Mouse (Mus musculus) testis, adult 2 months (tissue): ENCODE results near the gene Ahr. TPM values are rescaled to one million over a fixed set of nuclear protein-coding genes. Genes with fewer than 3 reads are reported as not detected.

ENCODE experiments used
- H3K27ac ChIP-seq: fragments of 200-500 bp; 2 replicates; pipeline ENCODE4 v1.5.1; 2012; ENCODE audit warnings: low read depth, low read length; ENCODE audit not compliant: control insufficient read depth, insufficient read depth
- H3K27me3 ChIP-seq: fragments of 200-500 bp; 2 replicates; pipeline ENCODE4 v1.6.1; 2012; ENCODE audit warnings: mild to moderate bottlenecking, low read length, moderate library complexity; ENCODE audit not compliant: control insufficient read depth, insufficient read depth
- H3K36me3 ChIP-seq: fragments of 200-500 bp; 2 replicates; pipeline ENCODE4 v1.6.1; 2012; ENCODE audit warnings: mild to moderate bottlenecking, low read length; ENCODE audit not compliant: control insufficient read depth, insufficient read depth
- H3K4me1 ChIP-seq: fragments of 200-500 bp; 2 replicates; pipeline ENCODE4 v1.6.1; 2012; ENCODE audit warnings: low read length; ENCODE audit not compliant: control insufficient read depth, insufficient read depth
- H3K4me3 ChIP-seq: fragments of 200-500 bp; 2 replicates; pipeline ENCODE4 v1.5.1; 2012; ENCODE audit warnings: low read depth, mild to moderate bottlenecking, low read length, moderate library complexity, mixed read lengths; ENCODE audit not compliant: control insufficient read depth
- CTCF ChIP-seq: fragments of 200-500 bp; IDR thresholded peaks from 2 replicates; pipeline ENCODE4 v1.5.1; 2012; ENCODE audit warnings: low read depth, mild to moderate bottlenecking, inconsistent platforms, low read length, moderate library complexity; ENCODE audit not compliant: control insufficient read depth, insufficient read depth, insufficient replicate concordance
- POLR2A ChIP-seq: fragments of 200-500 bp; IDR thresholded peaks from 2 replicates; pipeline ENCODE4 v1.6.1; 2012; ENCODE audit warnings: low read depth, mild to moderate bottlenecking, inconsistent platforms, low read length, moderate library complexity; ENCODE audit not compliant: control insufficient read depth
- polyA plus RNA-seq: library from polyadenylated mRNA; depleted of rRNA; stranded (reverse); fragments of >200 nt; gene quantifications from 2 replicates; pipeline ENCODE4 v1.2.3, GENCODE M21; 2012

Gene Ahr
- polyA plus RNA-seq, 1 experiment: 0.36 TPM

DNA sequence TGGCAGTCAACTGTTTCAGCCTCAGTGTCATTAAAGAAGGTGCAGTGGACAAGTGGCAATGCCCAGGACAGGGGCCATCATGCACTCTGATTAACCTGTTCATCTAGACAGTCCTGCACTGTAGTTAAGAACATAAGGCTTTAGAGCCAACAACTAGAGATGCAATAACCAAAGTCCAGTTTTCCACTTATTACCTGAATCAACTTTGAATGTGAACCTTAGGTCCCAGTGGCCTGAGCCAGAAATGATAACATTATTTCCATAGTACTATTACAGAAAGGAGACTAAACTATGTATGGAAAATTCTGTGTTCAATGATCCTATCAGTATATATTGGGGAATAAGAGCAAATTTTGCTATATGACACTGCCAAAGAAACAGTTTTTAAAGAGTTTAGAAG lies 4.3 kb downstream of the Ahr start:
- no peaks in the 10 kb centered on the region for H3K36me3 ChIP-seq
- peaks cover 4% of the 10 kb centered on the region; the same call in 1 of the 2 replicates for H3K4me1 ChIP-seq
- no peak for TF ChIP-seq POLR2A
- no peak for TF ChIP-seq CTCF
- H3K4me3 ChIP-seq: no peak overlapping the region
- H3K27ac ChIP-seq: no peak overlapping the region
- no peaks in the 10 kb centered on the region for H3K27me3 ChIP-seq

DNA sequence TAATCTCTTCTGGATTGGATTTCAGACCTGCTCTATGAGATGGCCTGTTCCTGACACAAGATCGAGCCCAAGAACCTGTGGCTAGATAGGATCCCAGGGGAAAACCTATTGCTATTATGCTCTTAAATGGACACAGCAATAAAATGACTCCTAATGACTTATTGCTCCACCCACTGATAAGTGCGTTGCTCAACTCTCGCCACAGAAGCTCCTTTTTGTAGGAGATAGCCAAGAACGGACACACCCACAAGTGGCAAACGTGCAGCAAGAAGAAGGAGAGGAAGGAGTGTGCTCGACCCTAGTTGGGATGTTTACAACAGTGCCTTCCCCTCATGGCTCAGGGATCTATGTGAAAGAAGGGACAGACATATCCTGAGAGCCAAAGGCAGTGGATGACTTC lies 7.4 kb downstream of the Ahr start:
- Histone ChIP-seq H3K27ac (no peak overlapping the region), H3K27me3 (no peaks in the 10 kb centered on the region), H3K4me3 (no peak overlapping the region), H3K36me3 (no peaks in the 10 kb centered on the region), H3K4me1 (no peaks in the 10 kb centered on the region)
- TF ChIP-seq CTCF (no peak), POLR2A (no peak)

GRCm38 (mm10) chr12:35522585-35523103 lies 12.2 kb downstream of the Ahr start:
- H3K4me1 ChIP-seq: no peaks in the 10 kb centered on the region
- TF ChIP-seq POLR2A (no peak), CTCF (no peak)
- no peaks in the 10 kb centered on the region for H3K27me3 ChIP-seq
- no peaks in the 10 kb centered on the region for H3K36me3 ChIP-seq
- H3K27ac ChIP-seq: no peak overlapping the region
- H3K4me3 ChIP-seq: no peak overlapping the region

GRCm38 (mm10) chr12:35515621-35516020 lies 19.2 kb downstream of the Ahr start:
- no peaks in the 10 kb centered on the region for H3K4me1 ChIP-seq
- no peaks in the 10 kb centered on the region for H3K27me3 ChIP-seq
- TF ChIP-seq CTCF: no peak
- no peaks in the 10 kb centered on the region for H3K36me3 ChIP-seq
- no peak overlapping the region for H3K4me3 ChIP-seq
- no peak overlapping the region for H3K27ac ChIP-seq

DNA sequence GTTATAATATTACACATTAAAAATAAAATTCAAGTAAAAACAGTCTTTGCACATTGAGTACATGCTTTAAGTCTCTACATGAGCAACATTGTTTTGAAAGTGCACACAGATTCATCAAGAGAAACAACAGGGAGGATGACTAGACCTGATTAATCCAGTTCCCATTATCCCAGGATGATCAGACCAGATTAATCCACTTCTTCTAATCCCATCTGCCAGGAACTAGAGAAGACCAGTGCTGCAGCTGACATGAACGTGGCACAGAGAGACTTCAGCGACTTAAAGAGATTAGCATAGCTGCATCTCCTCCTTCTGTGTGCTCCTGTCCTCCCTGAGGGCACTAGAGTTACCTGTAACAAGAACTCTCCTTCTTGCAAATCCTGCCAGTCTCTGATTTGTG lies 20.2 kb downstream of the Ahr start:
- H3K4me1 ChIP-seq: no peaks in the 10 kb centered on the region
- H3K36me3 ChIP-seq: no peaks in the 10 kb centered on the region
- no peak overlapping the region for H3K4me3 ChIP-seq
- TF ChIP-seq POLR2A (no peak), CTCF (no peak)
- H3K27ac ChIP-seq: no peak overlapping the region
- no peaks in the 10 kb centered on the region for H3K27me3 ChIP-seq

- H3K4me1 ChIP-seq: no peaks in the 10 kb centered on the region
- H3K27ac ChIP-seq: no peak overlapping the region
- H3K27me3 ChIP-seq: no peaks in the 10 kb centered on the region
- no peak for TF ChIP-seq POLR2A
- TF ChIP-seq CTCF: no peak
- H3K4me3 ChIP-seq: no peak overlapping the region
- no peaks in the 10 kb centered on the region for H3K36me3 ChIP-seq
These were observed 24.1 kb downstream of the Ahr start for GRCm38 (mm10) chr12:35510711-35511110.

DNA sequence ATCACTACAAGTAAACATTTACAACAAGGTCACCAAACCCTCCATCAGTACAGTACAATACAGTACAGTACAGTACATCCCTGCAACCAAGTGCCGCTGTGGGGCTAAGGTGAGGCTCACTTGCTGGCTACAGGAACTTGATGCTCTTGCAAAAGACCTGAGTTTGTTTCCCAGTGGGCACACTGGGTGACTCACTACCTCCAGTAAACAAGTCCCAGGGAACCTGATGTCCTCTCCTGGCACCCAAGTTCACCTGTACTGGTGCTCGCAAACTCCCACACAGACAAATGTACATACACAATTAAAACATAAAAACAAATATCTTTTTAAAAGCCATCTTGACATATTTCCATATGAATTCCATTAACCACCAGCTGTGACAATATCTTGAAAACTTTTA lies 28.5 kb downstream of the Ahr start:
- no peaks in the 10 kb centered on the region for H3K27me3 ChIP-seq
- no peak overlapping the region for H3K4me3 ChIP-seq
- H3K27ac ChIP-seq: no peak overlapping the region
- TF ChIP-seq CTCF (no peak), POLR2A (no peak)
- H3K36me3 ChIP-seq: no peaks in the 10 kb centered on the region
- peaks cover 11% of the 10 kb centered on the region for H3K4me1 ChIP-seq

DNA sequence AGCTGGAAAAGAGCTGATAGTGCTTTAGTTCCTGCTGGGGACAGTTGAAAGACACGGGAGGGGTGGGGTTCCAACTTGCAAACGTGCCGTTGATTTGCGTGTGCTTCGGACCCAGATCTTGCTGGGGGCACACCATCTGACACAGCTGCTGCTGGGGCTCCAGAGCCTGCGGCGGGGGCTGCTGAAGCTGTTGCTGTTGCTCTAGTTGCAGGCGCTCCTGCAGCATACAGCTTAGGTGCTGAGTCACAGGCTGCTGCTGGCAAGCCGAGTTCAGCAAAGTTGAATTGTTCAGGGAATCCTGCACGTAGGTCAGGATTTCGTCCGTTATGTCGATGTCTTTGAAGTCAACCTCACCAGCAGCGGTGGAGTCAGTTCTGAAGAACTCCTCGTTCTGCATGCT lies 30.8 kb downstream of the Ahr start:
- H3K36me3 ChIP-seq: no peaks in the 10 kb centered on the region
- H3K27ac ChIP-seq: no peak overlapping the region; the same call in 1 of the 2 replicates
- TF ChIP-seq CTCF (no peak), POLR2A (no peak)
- H3K4me1 ChIP-seq: peaks cover 11% of the 10 kb centered on the region
- peak overlapping the region; percentile 29 for H3K4me3 ChIP-seq
- no peaks in the 10 kb centered on the region for H3K27me3 ChIP-seq
